12 mouse cellular contexts compared by ENCODE assay signal in genomic region chr8:52571166-52571832, GRCm38 (mm10).
DNase-seq lines count a peak whose midpoint lies in the region; ATAC-seq lines count a peak whose summit lies in the region.
"Had no signal": no experiment of that assay in that cellular context is flagged by ENCODE, and none has a peak within 500 bp of the region (broad histone marks: within the 10 kb centered on the region; RNA-seq: fewer than 3 reads in every experiment).

No protein-coding gene starts in this region.

- H3K9ac ChIP-seq in forebrain, embryonic 13.5 days, result no peak overlapping the region
- no peak overlapping the region for H3K9ac ChIP-seq in forebrain, embryonic 11.5 days (ENCODE audit: low read length)
- H3K9ac ChIP-seq: embryonic facial prominence, embryonic 12.5 days had no signal

- no peaks in the 10 kb centered on the region for H3K9me3 ChIP-seq in forebrain, embryonic 13.5 days (replicated peaks)
- no peaks in the 10 kb centered on the region for H3K9me3 ChIP-seq in forebrain, embryonic 11.5 days (ENCODE audit: control insufficient read depth, low read length)
- H3K9me3 ChIP-seq: embryonic facial prominence, embryonic 12.5 days had no signal

- 70% methylated on average over 6 of the region's 6 CpGs for WGBS in forebrain, embryonic 13.5 days
- 84% methylated on average over 6 of the region's 6 CpGs for WGBS in forebrain, embryonic 11.5 days

- no peaks in the 10 kb centered on the region for H3K27me3 ChIP-seq in forebrain, embryonic 13.5 days
- H3K27me3 ChIP-seq in forebrain, embryonic 11.5 days (ENCODE audit: control insufficient read depth, insufficient read depth, low read length), result no peaks in the 10 kb centered on the region
- H3K27me3 ChIP-seq: embryonic facial prominence, embryonic 12.5 days had no signal

- no peak overlapping the region for H3K4me2 ChIP-seq in forebrain, embryonic 13.5 days
- no peak overlapping the region for H3K4me2 ChIP-seq in forebrain, embryonic 11.5 days (ENCODE audit: low read depth, low read length, severe bottlenecking)
- H3K4me2 ChIP-seq: embryonic facial prominence, embryonic 12.5 days had no signal

- DNase-seq in forebrain, embryonic 11.5 days (ENCODE audit: low spot score), result no peak
- DNase-seq in cerebellum, postnatal 10 days, result peak; percentile 91 to 92
- peak; percentile 78 for DNase-seq in layer of hippocampus, adult 9-11 months
- DNase-seq in right cerebral cortex, adult 18-20 months, result peak; percentile 47
- no peak for DNase-seq in yolk sac, embryonic 10.5 days (ENCODE audit: low spot score)
- no peak for DNase-seq in adrenal gland, adult 8-10 months
- DNase-seq: adrenal gland, postnatal 10 days; kidney, postnatal 10 days; lung, adult 2 months had no signal

- ATAC-seq in forebrain, embryonic 13.5 days, result peak; percentile 79
- ATAC-seq in forebrain, embryonic 11.5 days (replicated peaks; ENCODE audit: low FRiP score), result no peak
- ATAC-seq in activated CD4-positive, CD25-positive, alpha-beta regulatory T cell, adult 4 months, result no peak

- H3K27ac ChIP-seq in forebrain, embryonic 13.5 days, result peak overlapping the region; percentile 40; the same call in 1 of the 2 replicates
- H3K27ac ChIP-seq in forebrain, embryonic 11.5 days (ENCODE audit: low read depth, low read length), result no peak overlapping the region
- H3K27ac ChIP-seq: embryonic facial prominence, embryonic 12.5 days had no signal

- no peak overlapping the region for H3K4me3 ChIP-seq in forebrain, embryonic 13.5 days
- no peak overlapping the region for H3K4me3 ChIP-seq in forebrain, embryonic 11.5 days (ENCODE audit: low read depth, low read length)
- H3K4me3 ChIP-seq: embryonic facial prominence, embryonic 12.5 days had no signal

- no peaks in the 10 kb centered on the region for H3K36me3 ChIP-seq in forebrain, embryonic 13.5 days (ENCODE audit: poor library complexity, severe bottlenecking)
- no peaks in the 10 kb centered on the region for H3K36me3 ChIP-seq in forebrain, embryonic 11.5 days (ENCODE audit: control insufficient read depth, insufficient read depth, low read length)
- H3K36me3 ChIP-seq: embryonic facial prominence, embryonic 12.5 days had no signal

- no peaks in the 10 kb centered on the region for H3K4me1 ChIP-seq in forebrain, embryonic 13.5 days
- H3K4me1 ChIP-seq in forebrain, embryonic 11.5 days (replicated peaks; ENCODE audit: control insufficient read depth, insufficient read depth, low read length), result no peaks in the 10 kb centered on the region
- H3K4me1 ChIP-seq: embryonic facial prominence, embryonic 12.5 days had no signal

Comparison
In these comparisons a context has a peak if more than half of its experiments do, and no peak if none do; other contexts are left out.
1. DNase-seq: peak in cerebellum, postnatal 10 days (2 of 2), layer of hippocampus, adult 9-11 months (single experiment) and right cerebral cortex, adult 18-20 months (single experiment); none in forebrain, embryonic 11.5 days (single experiment), yolk sac, embryonic 10.5 days (single experiment) and adrenal gland, adult 8-10 months (single experiment).